Mouse (Mus musculus) midbrain, embryonic 14.5 days (tissue): Measurements from ENCODE around the gene Mars. TPM values are rescaled to one million over a fixed set of nuclear protein-coding genes. Genes with fewer than 3 reads are reported as not detected.
A peak's percentile ranks its signal among the peaks of the same experiment; 100 is the strongest.

ENCODE experiments used
- ATAC-seq: fragments of 200-750 bp; cut with Nextera tagmentation; 2 replicates; pipeline ENCODE4 v1.8.0; 2017; ENCODE audit warnings: moderate number of reproducible peaks, moderate library complexity; ENCODE audit not compliant: low FRiP score, low TSS enrichment
- DNase-seq: peaks from one replicate; pipeline ENCODE4 v3.0.0-alpha.2; 2015
- H3K27ac ChIP-seq: fragments of 300-500 bp; sonication (generic); replicated peaks from 2 replicates; pipeline ENCODE4 v1.5.1; 2014; ENCODE audit warnings: mild to moderate bottlenecking, low read depth, low read length, moderate library complexity
- H3K27me3 ChIP-seq: fragments of 300-500 bp; sonication (generic); 2 replicates; pipeline ENCODE4 v1.6.1; 2014; ENCODE audit warnings: low read length, control low read depth, mixed read lengths; ENCODE audit not compliant: control insufficient read depth, insufficient read depth
- H3K36me3 ChIP-seq: fragments of 300-500 bp; sonication (generic); 2 replicates; pipeline ENCODE4 v1.6.1; 2014; ENCODE audit warnings: low read length, control low read depth; ENCODE audit not compliant: control insufficient read depth, insufficient read depth
- H3K4me1 ChIP-seq: fragments of 300-500 bp; sonication (generic); 2 replicates; pipeline ENCODE4 v1.6.1; 2014; ENCODE audit warnings: mild to moderate bottlenecking, antibody characterized with exemption, low read length, control low read depth; ENCODE audit not compliant: control insufficient read depth, insufficient read depth
- H3K4me2 ChIP-seq: fragments of 300-500 bp; sonication (generic); 2 replicates; pipeline ENCODE4 v1.6.1; 2014; ENCODE audit warnings: mild to moderate bottlenecking, low read length, moderate library complexity
- H3K4me3 ChIP-seq: fragments of 300-500 bp; sonication (generic); replicated peaks from 2 replicates; pipeline ENCODE4 v1.5.1; 2014; ENCODE audit warnings: low read depth, low read length
- H3K9ac ChIP-seq: fragments of 300-500 bp; sonication (generic); replicated peaks from 2 replicates; pipeline ENCODE4 v1.6.1; 2014; ENCODE audit warnings: mild to moderate bottlenecking, low read length, moderate library complexity
- H3K9me3 ChIP-seq: fragments of 300-500 bp; sonication (generic); 2 replicates; pipeline ENCODE4 v1.6.1; 2016; ENCODE audit warnings: low read length, control low read depth, mixed read lengths; ENCODE audit not compliant: control insufficient read depth
- WGBS: fragments of 180-500 bp; shearing (Covaris S2); extraction: QIAGEN DNeasy Blood & Tissue Kit; methylation state at CpG from one replicate; pipeline ENCODE4 v1.1.7; 2014; 5-methylcytosine and 5-hydroxymethylcytosine counted together
- polyA plus RNA-seq: library from polyadenylated mRNA; unstranded; fragments of >200 nt; fragmentation: Nextera tagmentation; extraction: Ambion mirVana; gene quantifications from 2 replicates; pipeline ENCODE4 v1.2.1, GENCODE M21; 2014

Gene Mars
- polyA plus RNA-seq, 1 experiment from 2014 or later: 122 TPM

DNA sequence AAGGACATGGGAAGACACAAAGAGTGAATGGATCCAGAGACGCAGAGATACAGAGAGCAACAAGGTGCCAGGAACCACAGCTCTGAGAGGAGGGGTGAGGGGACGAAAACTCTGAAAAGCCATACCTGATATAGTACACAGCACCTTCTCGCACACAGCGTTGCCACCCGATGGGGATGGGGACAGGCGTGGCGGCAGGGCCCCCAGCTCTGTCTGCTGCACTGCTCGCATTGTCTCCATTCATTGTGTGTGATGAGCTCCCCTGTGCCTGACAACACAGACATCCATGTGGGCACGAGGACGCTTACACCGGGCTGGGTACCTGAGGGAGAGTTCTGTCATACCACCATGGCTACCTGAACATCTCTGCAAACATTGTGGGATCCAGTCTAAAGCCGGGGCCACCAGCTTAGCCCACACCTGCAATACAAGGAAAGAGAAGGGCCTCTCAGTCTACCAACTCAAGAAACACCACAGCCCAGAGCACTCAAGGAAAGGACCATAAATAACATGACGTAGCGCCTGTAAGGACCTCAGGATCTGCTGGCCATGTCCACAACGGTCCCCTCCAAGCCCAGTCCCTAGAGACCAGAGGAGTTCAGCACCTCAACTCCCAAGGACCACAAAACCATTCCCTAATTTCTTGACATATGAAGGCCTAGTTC, 24.2 kb downstream of the Mars start:
- peaks cover 46% of the 10 kb centered on the region for H3K36me3 ChIP-seq
- ATAC-seq: no peak
- no peaks in the 10 kb centered on the region for H3K9me3 ChIP-seq
- H3K4me2 ChIP-seq: peak overlapping the region; percentile 61
- peak overlapping the region; percentile 78 for H3K9ac ChIP-seq
- H3K4me3 ChIP-seq: peak overlapping the region; percentile 60
- H3K27ac ChIP-seq: peak overlapping the region; percentile 95; the same call in 1 of the 2 replicates
- H3K4me1 ChIP-seq: peaks cover 43% of the 10 kb centered on the region
- WGBS: 71% methylated on average over 15 of the region's 15 CpGs
- H3K27me3 ChIP-seq: no peaks in the 10 kb centered on the region
- no peak for DNase-seq

DNA sequence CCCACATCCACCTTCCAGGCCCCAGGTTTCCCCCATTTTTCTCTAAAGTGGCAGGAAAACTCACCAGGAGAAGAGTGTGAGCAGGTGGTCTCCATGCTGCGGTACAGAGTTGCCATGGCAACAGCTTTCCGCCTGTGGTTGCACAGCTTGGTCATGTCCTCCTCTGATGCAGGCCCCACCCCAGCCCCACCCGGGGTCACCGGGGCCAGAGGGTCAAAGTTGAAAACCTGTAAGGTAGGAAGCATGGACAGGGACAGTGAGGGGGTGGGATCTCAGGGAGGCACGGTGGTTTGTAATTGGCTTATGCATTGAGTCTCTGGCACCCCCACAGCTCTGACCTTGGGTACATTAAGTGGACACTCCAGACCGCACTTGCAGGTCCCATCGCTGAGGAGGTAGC, 24.9 kb downstream of the Mars start:
- Histone ChIP-seq H3K9me3 (no peaks in the 10 kb centered on the region), H3K9ac (no peak overlapping the region; the same call in 1 of the 2 replicates), H3K36me3 (peaks cover 53% of the 10 kb centered on the region), H3K27ac (no peak overlapping the region), H3K4me1 (peaks cover 37% of the 10 kb centered on the region), H3K4me2 (peak overlapping the region; percentile 61), H3K27me3 (no peaks in the 10 kb centered on the region), H3K4me3 (peak overlapping the region; percentile 60)
- 44% methylated on average over 7 of the region's 7 CpGs for WGBS
- peak; percentile 52 for DNase-seq
- ATAC-seq: no peak

DNA sequence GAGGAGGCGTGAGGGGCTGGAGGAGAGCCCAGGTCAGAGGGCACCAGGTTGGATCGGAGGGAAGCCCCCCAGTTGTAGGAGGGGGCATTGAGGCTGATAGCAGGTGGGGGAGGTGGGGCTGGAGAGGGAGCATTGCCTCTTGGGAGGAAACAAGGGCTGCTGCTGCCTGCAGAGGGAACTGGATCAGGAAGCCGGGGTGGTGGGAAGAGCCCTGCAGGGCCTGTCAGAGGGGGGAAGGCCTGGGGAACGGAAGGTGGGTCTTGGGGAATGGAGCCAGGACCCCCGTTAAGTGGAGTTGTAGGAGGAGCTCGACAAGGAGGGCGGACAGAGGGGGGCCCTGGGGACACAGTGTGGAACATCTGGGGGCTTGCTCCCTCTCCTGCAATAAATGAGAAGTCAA, 25.4 kb downstream of the Mars start:
- Histone ChIP-seq H3K4me3 (0 out of 2 replicates have a peak overlapping the region, but pooled peaks have one; percentile 60), H3K4me2 (peak overlapping the region; percentile 61; the same call in 1 of the 2 replicates), H3K9ac (no peak overlapping the region; the same call in 1 of the 2 replicates), H3K27ac (0 out of 2 replicates have a peak overlapping the region, but pooled peaks have one; percentile 2), H3K36me3 (peaks cover 58% of the 10 kb centered on the region), H3K27me3 (no peaks in the 10 kb centered on the region), H3K4me1 (peaks cover 33% of the 10 kb centered on the region), H3K9me3 (no peaks in the 10 kb centered on the region)
- no peak for DNase-seq
- no peak for ATAC-seq
- WGBS: 67% methylated on average over 7 of the region's 7 CpGs

DNA sequence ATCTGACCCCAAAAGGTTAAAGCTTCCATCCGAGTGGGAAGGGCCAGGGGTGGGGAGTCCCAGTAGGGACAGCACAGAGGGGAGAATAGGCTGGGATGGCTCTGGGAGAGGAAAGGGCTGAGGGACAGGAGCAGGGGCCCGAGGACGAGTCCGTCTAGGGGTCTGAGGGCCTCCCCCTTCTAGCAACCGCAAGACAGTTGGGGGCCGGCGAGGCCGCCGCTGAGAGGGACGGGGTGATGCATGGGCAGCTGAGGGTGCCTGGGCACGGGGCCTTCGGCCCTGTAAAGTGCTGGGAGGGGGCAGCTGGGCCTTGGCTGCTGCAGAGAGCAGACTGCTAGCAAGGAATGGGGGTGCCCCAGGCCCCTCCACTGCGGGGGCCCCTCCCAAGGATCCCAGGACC, 25.9 kb downstream of the Mars start:
- ATAC-seq (no peak), DNase-seq (no peak)
- no peak overlapping the region for H3K4me3 ChIP-seq
- H3K27me3 ChIP-seq: no peaks in the 10 kb centered on the region
- H3K9ac ChIP-seq: peak overlapping the region; percentile 12; the same call in 1 of the 2 replicates
- H3K36me3 ChIP-seq: peaks cover 64% of the 10 kb centered on the region
- no peak overlapping the region for H3K4me2 ChIP-seq
- 60% methylated on average over 13 of the region's 13 CpGs for WGBS
- H3K27ac ChIP-seq: 0 out of 2 replicates have a peak overlapping the region, but pooled peaks have one; percentile 2
- H3K4me1 ChIP-seq: peaks cover 33% of the 10 kb centered on the region
- H3K9me3 ChIP-seq: no peaks in the 10 kb centered on the region

DNA sequence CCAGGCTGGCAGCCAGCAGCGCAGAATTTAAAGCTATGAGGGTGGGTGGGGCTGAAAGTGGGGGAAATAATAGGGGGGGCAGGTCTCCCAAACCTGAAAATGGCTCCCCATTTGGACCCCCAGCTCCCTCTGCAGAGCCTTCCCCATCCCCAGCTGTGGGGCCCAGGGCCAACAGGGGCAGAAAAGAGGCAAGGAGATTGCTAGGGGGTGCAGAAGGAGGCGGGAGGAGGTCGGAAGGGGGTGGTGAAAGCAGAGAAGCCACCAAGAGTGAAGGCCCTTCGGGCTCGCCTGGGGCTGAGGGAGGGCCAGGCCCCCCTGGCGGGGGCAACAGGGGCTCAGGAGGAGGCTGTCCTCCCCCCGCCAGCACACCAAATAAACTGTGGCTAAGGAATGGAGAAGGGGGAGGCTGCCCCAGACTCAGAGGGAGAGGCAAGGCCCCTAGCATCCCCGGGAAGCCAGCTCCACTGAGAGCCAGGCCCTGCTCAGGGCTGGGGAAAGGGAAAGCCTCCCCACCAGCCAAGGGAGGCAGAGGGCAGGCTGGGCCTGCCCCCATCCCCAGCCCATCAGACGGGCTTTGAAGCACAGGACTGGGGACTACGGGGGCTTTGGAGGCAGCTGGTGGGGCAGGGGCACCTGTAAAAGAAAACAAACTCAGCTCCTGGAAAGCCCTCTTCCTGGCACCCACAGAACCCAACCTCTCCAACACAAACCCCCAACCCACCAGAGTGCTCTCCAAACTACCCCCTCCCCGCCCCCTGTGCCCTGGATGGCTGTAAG, 26.7 kb downstream of the Mars start:
- no peak overlapping the region for H3K4me2 ChIP-seq
- 0 out of 2 replicates have a peak overlapping the region, but pooled peaks have one; percentile 12 for H3K9ac ChIP-seq
- DNase-seq: no peak
- 69% methylated on average over 11 of the region's 11 CpGs for WGBS
- no peak overlapping the region for H3K4me3 ChIP-seq
- no peaks in the 10 kb centered on the region for H3K27me3 ChIP-seq
- H3K4me1 ChIP-seq: peaks cover 31% of the 10 kb centered on the region
- no peak overlapping the region for H3K27ac ChIP-seq
- ATAC-seq: no peak
- peaks cover 71% of the 10 kb centered on the region for H3K36me3 ChIP-seq
- no peaks in the 10 kb centered on the region for H3K9me3 ChIP-seq

DNA sequence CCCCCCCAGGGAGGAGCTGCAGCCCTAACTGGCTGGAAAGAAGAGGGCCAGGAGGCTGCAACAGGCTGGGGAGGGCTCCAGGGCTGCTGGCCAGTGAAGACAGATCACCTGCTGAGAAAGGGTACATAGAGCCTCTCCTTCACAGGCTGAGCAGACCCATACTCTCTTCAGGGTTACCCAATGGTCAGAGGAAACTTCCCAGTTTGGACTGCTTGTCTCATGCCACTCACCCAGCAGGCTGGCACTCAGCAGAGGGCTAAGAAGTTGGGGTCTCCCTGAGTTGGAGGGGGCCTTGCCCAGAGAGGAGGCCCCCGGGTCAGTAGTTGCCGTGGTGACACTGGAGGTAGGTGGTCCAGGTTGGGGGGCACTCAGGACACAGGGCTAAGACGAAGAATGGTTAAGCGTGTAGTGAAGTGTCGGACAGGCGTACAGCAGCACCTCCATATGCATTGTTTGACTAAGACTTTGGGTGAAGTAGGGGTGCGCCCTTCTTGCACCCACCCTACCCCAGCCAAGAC, 27.4 kb downstream of the Mars start:
- 87% methylated on average over 7 of the region's 7 CpGs for WGBS
- peaks cover 79% of the 10 kb centered on the region for H3K36me3 ChIP-seq

DNA sequence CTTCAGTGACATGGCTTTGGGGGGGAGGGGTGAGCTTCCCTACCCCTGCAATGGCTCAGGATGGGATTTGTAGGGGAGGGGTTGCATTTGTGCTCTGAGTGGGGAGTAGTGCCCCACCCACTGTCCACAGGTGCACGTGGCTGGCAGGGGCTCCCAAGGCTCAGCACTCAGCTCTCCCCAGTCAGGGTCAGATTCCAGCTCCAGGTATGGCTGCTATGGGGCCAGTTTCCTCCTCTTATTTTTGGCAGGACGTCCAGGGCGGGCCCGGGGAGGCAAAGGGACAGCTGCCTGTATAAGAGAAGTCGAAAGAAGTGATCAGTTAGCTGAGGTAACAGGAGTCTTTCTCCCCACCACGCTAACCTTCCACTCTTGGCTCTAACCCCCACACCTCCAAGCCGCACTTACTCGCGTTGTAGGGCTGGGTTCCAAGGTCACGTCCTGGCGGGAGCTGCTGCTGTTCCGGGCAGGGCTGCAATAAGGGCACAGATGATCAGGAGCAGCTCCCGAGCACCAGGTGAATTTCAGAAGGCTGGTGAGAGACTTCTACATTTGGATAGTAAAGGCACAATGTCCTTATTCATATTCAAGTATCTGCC, 28.9 kb downstream of the Mars start:
- DNase-seq (no peak), ATAC-seq (no peak)
- peaks cover 20% of the 10 kb centered on the region for H3K4me1 ChIP-seq
- H3K36me3 ChIP-seq: peaks cover 93% of the 10 kb centered on the region
- 87% methylated on average over 13 of the region's 13 CpGs for WGBS
- no peak overlapping the region for H3K4me2 ChIP-seq
- no peak overlapping the region for H3K27ac ChIP-seq
- no peaks in the 10 kb centered on the region for H3K27me3 ChIP-seq
- H3K9me3 ChIP-seq: no peaks in the 10 kb centered on the region
- H3K9ac ChIP-seq: no peak overlapping the region
- no peak overlapping the region for H3K4me3 ChIP-seq

More for the DNA sequence above, 27.4 kb downstream of the Mars start:
- peaks cover 24% of the 10 kb centered on the region for H3K4me1 ChIP-seq
- no peak overlapping the region for H3K4me3 ChIP-seq
- H3K27ac ChIP-seq: peak overlapping the region; percentile 32; the same call in 1 of the 2 replicates
- H3K4me2 ChIP-seq: no peak overlapping the region
- H3K9me3 ChIP-seq: no peaks in the 10 kb centered on the region
- DNase-seq: no peak
- no peak for ATAC-seq
- H3K27me3 ChIP-seq: no peaks in the 10 kb centered on the region
- H3K9ac ChIP-seq: no peak overlapping the region

DNA sequence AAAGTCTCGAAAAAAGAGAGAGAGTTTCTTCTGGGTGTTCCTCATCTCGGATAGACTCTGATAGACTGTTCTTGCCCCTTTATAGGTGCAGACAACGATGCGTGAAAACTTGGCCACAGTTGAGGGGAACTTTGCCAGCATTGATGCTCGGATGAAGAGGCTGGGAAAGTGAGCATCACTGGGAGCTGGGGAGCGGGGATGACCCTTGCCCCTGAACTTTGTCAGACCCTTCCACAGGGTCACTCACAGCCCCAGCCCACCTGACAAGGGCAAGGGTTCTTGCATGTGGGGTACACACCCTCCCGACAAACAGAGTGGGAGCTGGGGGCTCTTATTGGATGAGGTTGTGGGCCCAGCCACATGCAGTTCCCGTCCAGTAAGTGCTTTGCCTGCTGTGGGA, 30.3 kb downstream of the Mars start:
- no peak overlapping the region for H3K27ac ChIP-seq

More for the DNA sequence above, 30.3 kb downstream of the Mars start:
- Histone ChIP-seq H3K4me3 (no peak overlapping the region), H3K9ac (no peak overlapping the region), H3K36me3 (peaks cover 100% of the 10 kb centered on the region), H3K9me3 (no peaks in the 10 kb centered on the region), H3K4me2 (no peak overlapping the region), H3K4me1 (peaks cover 6% of the 10 kb centered on the region; the same call in 1 of the 2 replicates), H3K27me3 (no peaks in the 10 kb centered on the region)
- WGBS: 85% methylated on average over 8 of the region's 8 CpGs
- DNase-seq (no peak), ATAC-seq (no peak)
